Mouse (Mus musculus) embryonic stem cell, embryonic (primary cell): ENCODE data around the gene Chmp1a.

Experiments
- CTCF ChIA-PET, 4 experiments: fragments of 300-600 bp in 2 of 4; fragments of 350-600 bp in 2 of 4; sonication (Branson Sonifier 250); formaldehyde crosslinking; loops; one replicate each; lab custom pipeline; 2022; ENCODE audit warnings: inconsistent platforms in 2 of 4; lab: Charles Lee
- POLR2A ChIA-PET, 4 experiments: fragments of 300-600 bp in 2 of 4; fragments of 350-600 bp in 2 of 4; sonication (Branson Sonifier 250); formaldehyde crosslinking; loops; one replicate each; lab custom pipeline; 2022; ENCODE audit warnings: antibody characterized with exemption in 4 of 4, inconsistent platforms in 1 of 4; lab: Charles Lee

The Chmp1a gene

DNA sequence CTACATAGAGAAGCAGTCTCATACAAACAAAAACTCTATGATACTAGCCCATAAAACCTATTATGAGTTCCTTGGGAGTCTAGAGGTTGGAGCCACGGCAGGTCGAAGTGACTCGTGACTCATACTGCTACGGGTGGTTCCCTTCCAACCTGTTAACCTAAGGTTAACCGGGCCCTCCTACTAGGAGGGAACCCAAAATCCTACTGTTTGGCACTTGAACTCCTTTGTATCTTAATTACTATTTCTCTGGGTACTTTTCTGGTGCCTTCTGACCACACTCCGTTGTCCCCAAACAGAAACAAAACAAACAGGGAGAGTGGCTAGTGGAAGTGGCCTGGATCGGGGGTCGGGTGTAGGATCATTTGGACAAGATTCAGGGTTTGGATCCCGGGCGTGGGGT is 687 bp downstream of the Chmp1a start:
- POLR2A ChIA-PET: interaction anchor here in 3 of 4 experiments (1.0 to 3.1 kb wide), 41 partner anchors 8 to 341 kb away, joined by 3 to 48 read pairs (median 6); partner anchors contain the start of genes Cdk10 (in 3 of the 3), Spata2l (in 2 of the 3), Dpep1 (in 1 of the 3) and Fanca (in 1 of the 3)
- CTCF ChIA-PET: interaction anchor here (0.5 to 2.8 kb wide), 22 partner anchors 10 to 1685 kb away, joined by 3 to 40 read pairs (median 6); partner anchors contain the start of genes Spata2l (in 3 of the 4), Cdk10 (in 1 of the 4) and Spire2 (in 1 of the 4)

DNA sequence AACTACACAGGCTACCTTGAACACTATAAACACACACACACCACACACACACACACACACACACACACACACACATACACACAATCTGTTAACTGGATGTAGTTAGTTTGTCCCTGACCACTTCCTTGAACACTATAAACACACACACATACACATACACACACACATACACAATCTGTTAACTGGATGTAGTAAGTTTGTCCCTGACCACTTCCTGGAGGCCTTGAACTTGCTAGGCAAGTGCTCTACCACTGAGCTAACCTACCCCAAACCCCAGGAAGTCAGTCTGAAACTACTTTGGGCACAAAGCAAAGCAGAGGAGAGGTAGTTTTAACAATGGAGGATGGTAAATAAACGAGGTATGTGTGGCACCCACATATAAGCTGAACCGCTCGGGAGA is 9.0 kb downstream of the Chmp1a start:
- CTCF ChIA-PET: interaction anchor here in 2 of 4 experiments (0.6 to 3.7 kb wide), 6 partner anchors 9 to 140 kb away, joined by 3 to 25 read pairs (median 3); partner anchors contain the start of genes Chmp1a (in 1 of the 2), Spata2l (in 1 of the 2) and Spata33 (in 1 of the 2)
- POLR2A ChIA-PET: interaction anchor here (0.6 to 4.2 kb wide), 14 partner anchors 9 to 170 kb away, joined by 3 to 23 read pairs (median 4); partner anchors contain the start of genes Chmp1a (in 2 of the 4) and Spata33 (in 2 of the 4)

DNA sequence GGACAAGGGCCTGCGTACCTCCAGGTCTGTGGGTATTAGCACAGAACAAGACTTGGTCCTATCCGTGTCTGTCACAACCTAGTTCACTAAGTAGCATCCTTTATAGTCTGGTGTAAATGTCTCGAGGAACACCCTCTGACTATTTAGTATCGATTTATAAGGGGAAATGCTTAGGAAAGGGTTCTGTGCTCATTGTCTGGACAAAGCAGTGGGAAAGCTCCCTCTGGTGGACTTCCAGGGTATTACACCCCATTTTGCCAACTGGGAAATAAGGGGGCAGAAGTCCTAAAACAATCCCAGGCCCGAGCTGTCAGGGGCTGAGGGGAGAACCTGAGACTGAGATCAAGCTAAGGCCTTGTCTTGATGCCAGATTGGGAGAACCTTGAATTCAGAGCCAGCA is 10.3 kb downstream of the Chmp1a start:
- ChIA-PET POLR2A (interaction anchor here (0.6 to 4.2 kb wide), 20 partner anchors 9 to 101 kb away, joined by 3 to 23 read pairs (median 4); partner anchors contain the start of genes Chmp1a (in 4 of the 4), Spata33 (in 4 of the 4), Dpep1 (in 1 of the 4) and Spata2l (in 1 of the 4)), CTCF (interaction anchor here (0.5 to 3.7 kb wide), 53 partner anchors 9 to 1294 kb away, joined by 3 to 25 read pairs (median 4); partner anchors contain the start of genes Chmp1a (in 4 of the 4), Spata33 (in 4 of the 4), Spata2l (in 2 of the 4) and Cdk10 (in 1 of the 4))

DNA sequence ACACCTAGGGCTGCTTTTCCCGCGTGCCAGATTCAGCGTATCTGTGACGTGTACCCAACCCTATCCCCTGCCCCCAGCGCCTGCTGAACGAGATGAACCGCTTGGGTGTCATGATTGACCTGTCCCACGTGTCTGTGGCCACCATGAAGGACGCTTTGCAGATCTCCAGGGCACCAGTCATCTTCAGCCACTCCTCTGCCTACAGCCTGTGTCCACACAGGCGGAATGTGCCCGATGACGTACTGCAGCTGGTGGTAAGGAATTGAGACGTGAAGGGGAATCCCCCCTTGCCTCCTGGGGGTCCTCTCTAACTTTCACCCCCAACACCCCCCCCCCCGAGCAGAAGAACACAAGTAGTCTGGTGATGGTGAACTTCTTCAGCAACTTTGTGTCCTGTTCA is 12.7 kb downstream of the Chmp1a start:
- ChIA-PET CTCF (interaction anchor here in 2 of 4 experiments (0.6 to 3.7 kb wide), 6 partner anchors 13 to 1233 kb away, joined by 3 to 25 read pairs (median 3); partner anchors contain the start of genes Chmp1a (in 1 of the 2) and Spata33 (in 1 of the 2)), POLR2A (interaction anchor here in 2 of 4 experiments (0.7 to 4.1 kb wide), 7 partner anchors 13 to 289 kb away, joined by 3 to 19 read pairs (median 3); partner anchors contain the start of genes Chmp1a (in 2 of the 2), Spata33 (in 2 of the 2), Dpep1 (in 1 of the 2) and Spata2l (in 1 of the 2))

DNA sequence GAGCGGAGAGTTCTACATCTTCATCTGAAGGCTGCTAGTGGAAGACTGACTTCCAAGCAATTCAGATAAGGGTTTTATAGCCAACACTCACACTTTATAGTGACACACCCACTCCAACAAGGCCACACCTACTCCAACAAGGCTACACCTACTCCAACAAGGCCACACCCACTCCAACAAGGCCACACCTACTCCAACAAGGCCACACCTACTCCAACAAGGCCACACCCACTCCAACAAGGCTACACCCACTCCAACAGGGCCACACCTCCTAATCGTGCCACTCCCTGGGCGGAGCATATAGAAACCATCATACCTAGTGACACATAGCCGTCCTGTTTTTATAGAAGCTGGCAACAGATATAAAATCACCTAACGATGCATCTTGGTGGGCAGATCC is 15.5 kb downstream of the Chmp1a start:
- ChIA-PET CTCF (interaction anchor here in 2 of 4 experiments (0.6 to 1.3 kb wide), 2 partner anchors 8 to 93 kb away, joined by 3 read pairs; no protein-coding TSS in a partner anchor), POLR2A (interaction anchor here in 2 of 4 experiments (0.6 to 4.9 kb wide), 12 partner anchors 12 to 144 kb away, joined by 3 to 24 read pairs (median 4); partner anchors contain the start of genes Chmp1a (in 2 of the 2), Spata33 (in 2 of the 2), Dpep1 (in 1 of the 2) and Spata2l (in 1 of the 2))

DNA sequence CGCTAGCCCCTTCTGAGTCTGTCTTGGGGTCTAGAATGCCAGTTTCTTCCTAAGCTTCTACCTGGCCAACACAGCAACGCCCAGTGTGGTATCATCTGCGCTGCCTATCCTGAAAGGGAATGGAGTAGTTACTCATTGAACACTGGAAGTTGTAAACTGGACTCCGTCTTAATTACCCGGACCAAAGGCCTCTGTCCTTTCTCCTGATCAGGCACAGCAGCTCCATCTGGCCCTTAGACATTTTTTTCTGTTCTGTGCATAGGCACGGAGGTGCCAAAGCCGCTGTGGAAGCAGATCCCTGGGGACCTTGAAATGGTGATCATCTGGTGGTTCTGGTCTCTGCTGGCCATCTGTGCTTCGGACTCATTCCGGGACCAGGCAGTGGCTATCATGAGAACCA is 18.8 kb downstream of the Chmp1a start:
- POLR2A ChIA-PET: interaction anchor here in 3 of 4 experiments (0.6 to 2.0 kb wide), 11 partner anchors 9 to 87 kb away, joined by 3 to 8 read pairs (median 4); partner anchors contain the start of genes Chmp1a (in 1 of the 3) and Spata33 (in 1 of the 3)
- CTCF ChIA-PET: interaction anchor here (0.6 to 1.4 kb wide), 5 partner anchors 8 to 575 kb away, joined by 3 to 14 read pairs (median 6); partner anchors contain the start of genes Chmp1a (in 1 of the 4) and Spata33 (in 1 of the 4)

DNA sequence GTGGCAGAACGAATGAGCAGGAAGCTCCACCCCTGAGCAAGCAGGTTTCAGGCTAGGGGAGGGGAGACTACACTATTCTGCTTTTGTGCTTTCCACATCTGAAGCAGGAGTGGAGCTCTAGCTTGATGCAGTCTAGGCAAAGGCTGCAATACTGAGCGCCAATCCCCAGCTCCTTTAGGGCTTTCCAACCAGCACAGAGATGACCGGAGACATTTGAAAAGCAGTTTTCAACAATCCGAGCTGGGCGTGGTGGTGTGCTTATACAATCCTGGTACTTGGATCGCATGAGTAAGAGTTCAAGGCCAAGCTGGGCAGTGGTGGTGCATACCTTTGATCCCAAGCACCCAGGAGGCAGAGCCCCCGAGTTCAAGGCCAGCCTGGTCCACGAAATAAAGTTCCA is 20.7 kb downstream of the Chmp1a start:
- ChIA-PET CTCF (interaction anchor here in 3 of 4 experiments (0.8 to 3.6 kb wide), 10 partner anchors 10 to 284 kb away, joined by 3 to 17 read pairs (median 7); partner anchors contain the start of genes Chmp1a (in 2 of the 3) and Spata33 (in 2 of the 3)), POLR2A (interaction anchor here in 3 of 4 experiments (0.6 to 3.6 kb wide), 12 partner anchors 11 to 655 kb away, joined by 3 to 15 read pairs (median 6); partner anchors contain the start of genes Chmp1a (in 2 of the 3) and Spata33 (in 2 of the 3))

DNA sequence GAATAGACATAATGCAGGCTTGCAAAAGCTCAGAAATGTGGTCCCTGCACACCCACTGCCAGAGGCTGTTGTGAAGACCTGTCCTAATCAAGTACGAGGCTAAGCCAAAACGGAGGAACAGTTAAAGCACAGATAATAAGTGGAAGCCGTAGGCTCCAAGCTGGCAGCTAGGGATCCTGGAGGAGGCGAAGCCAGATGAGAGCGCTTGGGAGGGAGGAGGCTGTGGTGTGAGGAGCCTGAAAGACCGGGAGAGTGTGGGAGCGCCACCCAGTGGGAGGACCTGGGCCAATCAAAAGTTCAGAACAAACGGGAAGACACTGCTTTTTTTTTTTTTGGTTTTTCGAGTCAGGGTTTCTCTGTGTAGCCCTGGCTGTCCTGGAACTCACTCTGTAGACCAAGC is 21.9 kb downstream of the Chmp1a start:
- POLR2A ChIA-PET: interaction anchor here (0.7 to 3.6 kb wide), 22 partner anchors 8 to 299 kb away, joined by 3 to 15 read pairs (median 4); partner anchors contain the start of genes Chmp1a (in 3 of the 4), Spata33 (in 3 of the 4) and Sult5a1 (in 1 of the 4)
- CTCF ChIA-PET: interaction anchor here (0.6 to 3.6 kb wide), 28 partner anchors 11 to 688 kb away, joined by 3 to 17 read pairs (median 4); partner anchors contain the start of genes Chmp1a (in 4 of the 4) and Spata33 (in 4 of the 4)

DNA sequence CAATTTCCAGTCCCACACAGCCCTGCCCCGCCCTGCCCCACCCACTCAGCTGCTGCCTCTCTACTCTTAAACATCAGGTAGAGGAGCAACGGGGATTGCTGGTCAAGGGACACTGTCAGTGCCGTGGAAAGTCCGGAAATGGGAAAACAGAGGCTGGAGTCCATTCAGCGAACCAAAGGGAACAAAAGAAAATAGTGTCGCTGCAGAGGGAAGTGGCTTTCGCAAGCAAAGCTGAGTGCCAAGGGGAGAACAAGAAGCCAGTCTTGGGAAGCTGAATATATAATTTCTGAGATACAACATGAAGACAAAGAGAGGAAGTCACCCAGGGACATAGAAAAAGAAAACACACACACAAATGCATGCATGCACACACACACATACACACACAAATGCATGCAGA is 23.7 kb downstream of the Chmp1a start:
- ChIA-PET CTCF (interaction anchor here (0.5 to 3.6 kb wide), 7 partner anchors 8 to 1037 kb away, joined by 3 to 17 read pairs (median 3); no protein-coding TSS in a partner anchor), POLR2A (interaction anchor here (0.6 to 2.3 kb wide), 7 partner anchors 9 to 842 kb away, joined by 3 to 11 read pairs (median 4); partner anchors contain the start of genes Chmp1a (in 1 of the 4) and Spata33 (in 1 of the 4))

DNA sequence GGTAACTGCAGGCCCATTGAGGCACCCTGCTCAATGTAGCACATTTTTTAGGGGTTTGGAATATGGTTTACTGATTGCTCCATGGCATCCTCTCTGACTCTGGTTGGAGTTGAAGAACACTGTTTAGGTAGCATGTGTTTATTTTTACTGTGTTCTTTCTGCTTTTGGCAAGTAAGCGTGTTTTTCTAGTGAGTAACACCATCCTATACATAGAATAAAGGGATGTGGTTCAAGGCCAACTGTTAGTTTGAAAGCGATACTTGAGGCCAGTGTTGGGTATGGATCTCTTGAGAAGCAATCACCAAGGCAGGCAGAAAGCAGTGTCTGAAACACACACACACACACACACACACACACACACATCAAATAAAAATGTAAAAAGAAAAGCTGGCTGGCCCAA is 24.6 kb downstream of the Chmp1a start:
- CTCF ChIA-PET: interaction anchor here in 1 of 4 experiments (0.6 kb wide), 1 partner anchor 18 kb away, joined by 3 read pairs; no protein-coding TSS in a partner anchor

DNA sequence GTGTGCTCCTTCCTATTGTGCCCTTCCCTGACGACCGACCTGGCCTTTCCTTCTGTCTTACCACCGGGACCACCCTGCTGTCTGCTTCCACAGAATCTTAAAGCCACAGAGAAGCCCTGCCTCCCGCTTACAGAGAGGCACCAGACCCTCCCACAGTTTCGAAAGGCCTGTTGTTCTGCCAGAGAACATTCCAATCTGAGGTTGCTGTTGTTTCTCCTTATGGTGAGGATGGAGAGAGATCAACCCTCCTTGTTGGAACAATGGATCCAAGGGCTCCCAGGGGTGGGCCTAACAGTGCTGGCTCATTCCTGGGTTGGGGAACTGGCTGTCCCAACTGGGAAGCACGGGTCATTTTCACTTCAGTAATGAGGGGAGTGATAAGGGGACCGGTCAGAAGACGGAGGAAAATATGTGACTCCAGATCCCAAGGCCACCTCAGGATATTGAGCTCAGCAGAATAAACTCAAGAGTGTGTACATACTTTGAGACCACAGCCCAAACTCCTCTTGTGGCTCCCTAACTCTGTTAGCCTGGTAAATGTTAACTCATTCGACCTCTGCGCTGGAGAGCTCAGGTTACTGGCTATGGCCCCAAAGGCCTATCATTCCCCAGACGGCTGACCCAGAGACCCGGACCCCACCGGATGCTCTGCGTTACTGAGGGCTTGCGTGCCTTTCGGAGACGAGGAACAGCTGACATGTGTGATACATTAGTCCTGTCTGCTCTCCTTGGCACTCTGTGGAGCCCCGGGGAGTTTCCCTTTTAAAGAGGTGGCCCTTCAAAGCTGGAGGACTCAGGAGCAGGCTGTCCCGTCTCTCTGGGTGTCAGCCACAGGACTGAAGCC is 26.8 kb downstream of the Chmp1a start, which contains the start of gene Dpep1:
Gene Dpep1 (plus strand): TSS at position 677 of the 844 bp plus-strand sequence.
- POLR2A ChIA-PET: interaction anchor here in 3 of 4 experiments (0.6 to 2.2 kb wide), 14 partner anchors 9 to 612 kb away, joined by 3 to 8 read pairs (median 4); partner anchors contain the start of genes Chmp1a (in 2 of the 3) and Spata33 (in 2 of the 3)
- CTCF ChIA-PET: interaction anchor here in 3 of 4 experiments (0.6 to 1.0 kb wide), 4 partner anchors 28 to 1213 kb away, joined by 3 to 4 read pairs (median 3); no protein-coding TSS in a partner anchor

More for the DNA sequence above, 24.6 kb downstream of the Chmp1a start:
- POLR2A ChIA-PET: interaction anchor here in 2 of 4 experiments (1.0 to 2.3 kb wide), 4 partner anchors 9 to 38 kb away, joined by 3 to 11 read pairs (median 4); partner anchors contain the start of genes Chmp1a (in 1 of the 2) and Spata33 (in 1 of the 2)

DNA sequence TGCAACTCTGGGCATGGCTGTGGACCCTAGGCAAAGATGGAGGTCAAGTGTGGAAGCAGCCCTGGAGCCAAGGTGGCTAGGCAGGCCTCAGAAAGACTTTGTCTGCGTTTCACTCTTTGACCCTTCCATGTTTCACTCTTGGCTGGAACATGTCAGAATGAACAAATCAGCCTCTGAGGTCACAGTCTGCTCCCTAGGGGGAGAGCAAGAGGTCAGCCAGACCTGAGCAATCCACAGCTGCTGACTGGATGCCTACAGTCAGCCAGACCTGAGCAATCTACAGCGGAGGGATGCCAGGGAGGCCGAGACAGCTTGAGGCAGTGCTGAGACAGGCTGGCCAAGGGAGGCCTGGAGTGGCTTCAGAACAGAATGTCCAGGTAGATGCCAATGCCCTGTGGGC is 31.2 kb downstream of the Chmp1a start:
- CTCF ChIA-PET: interaction anchor here in 2 of 4 experiments (0.6 kb wide), 3 partner anchors 25 to 463 kb away, joined by 3 read pairs; no protein-coding TSS in a partner anchor
- POLR2A ChIA-PET: interaction anchor here in 2 of 4 experiments (0.6 to 1.9 kb wide), 7 partner anchors 9 to 326 kb away, joined by 3 to 7 read pairs (median 3); partner anchors contain the start of genes Chmp1a (in 1 of the 2) and Spata33 (in 1 of the 2)

DNA sequence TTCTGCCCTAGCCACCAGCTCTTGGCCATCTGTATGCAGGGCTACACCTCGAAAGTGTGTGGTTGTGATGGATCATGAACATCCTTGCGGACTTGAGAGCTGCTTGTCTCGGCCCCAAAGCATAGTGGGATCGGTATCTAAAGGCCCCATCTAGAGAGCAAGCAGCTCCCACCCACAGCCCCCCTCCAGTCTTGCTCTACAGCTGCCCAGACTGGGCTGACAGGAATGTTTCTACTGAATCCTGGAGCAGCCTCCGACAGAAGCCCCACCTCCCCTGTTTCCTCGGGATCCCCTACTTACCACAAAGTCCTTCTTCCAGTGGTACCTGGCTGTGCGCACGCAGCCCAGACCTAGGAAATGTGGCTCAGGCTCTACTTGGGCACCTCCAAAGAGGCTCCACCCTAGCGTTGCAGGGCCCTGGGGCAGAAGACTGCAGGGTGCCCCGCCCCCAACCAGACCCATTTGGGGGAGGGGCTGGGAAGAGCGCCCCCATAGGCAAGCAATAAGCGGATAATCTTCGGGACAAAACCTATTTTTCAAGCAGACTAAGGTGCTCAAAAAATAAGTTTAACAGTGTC is 54.6 kb downstream of the Chmp1a start, which contains the start of gene Sult5a1:
Gene Sult5a1 (minus strand): TSS at position 428 of the 578 bp plus-strand sequence.
- CTCF ChIA-PET: interaction anchor here in 1 of 4 experiments (1.1 to 2.2 kb wide), 2 partner anchors 10 to 51 kb away, joined by 3 to 5 read pairs; no protein-coding TSS in a partner anchor
- POLR2A ChIA-PET: interaction anchor here in 3 of 4 experiments (0.8 to 3.0 kb wide), 6 partner anchors 11 to 44 kb away, joined by 3 to 15 read pairs (median 4); no protein-coding TSS in a partner anchor

DNA sequence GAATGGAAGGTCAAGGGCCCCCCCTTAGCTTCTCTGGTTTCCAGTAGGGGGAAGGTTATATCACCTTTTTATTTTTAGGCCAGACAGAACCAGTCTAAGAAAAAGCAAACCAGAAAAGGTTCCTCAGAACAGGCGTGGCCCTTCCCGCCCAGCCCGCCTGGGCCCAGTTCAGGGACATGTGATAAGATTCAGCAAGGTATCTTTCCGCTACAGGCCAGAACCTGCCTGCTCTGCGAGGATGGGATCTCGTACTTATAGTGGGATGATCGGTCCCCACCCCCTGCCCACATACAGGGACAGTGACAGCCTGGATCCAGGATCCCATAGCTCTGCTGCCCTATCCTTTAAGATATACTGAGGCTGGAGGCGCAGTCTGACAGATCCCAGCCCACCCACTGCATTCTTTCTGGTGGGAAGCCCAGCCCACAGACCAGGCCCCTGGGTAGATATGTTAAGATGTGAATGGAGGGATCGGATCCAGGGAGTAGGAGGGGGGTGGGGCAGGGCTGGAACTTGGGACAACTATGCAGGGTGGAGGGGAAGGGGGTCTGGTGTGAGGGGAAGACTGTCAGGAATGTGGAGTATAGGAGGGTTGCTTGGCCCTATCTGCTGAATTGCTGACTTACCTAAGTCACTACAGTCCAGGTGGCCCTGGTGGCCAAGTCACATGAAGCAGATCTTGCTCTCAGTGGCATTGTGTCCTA is 56.3 kb downstream of the Chmp1a start:
- POLR2A ChIA-PET: interaction anchor here in 3 of 4 experiments (0.6 to 3.0 kb wide), 13 partner anchors 9 to 186 kb away, joined by 3 to 15 read pairs (median 4); partner anchors contain the start of genes Chmp1a (in 2 of the 3) and Spata33 (in 2 of the 3)
- CTCF ChIA-PET: interaction anchor here in 2 of 4 experiments (0.6 to 1.1 kb wide), 3 partner anchors 11 to 35 kb away, joined by 3 to 4 read pairs (median 3); no protein-coding TSS in a partner anchor

DNA sequence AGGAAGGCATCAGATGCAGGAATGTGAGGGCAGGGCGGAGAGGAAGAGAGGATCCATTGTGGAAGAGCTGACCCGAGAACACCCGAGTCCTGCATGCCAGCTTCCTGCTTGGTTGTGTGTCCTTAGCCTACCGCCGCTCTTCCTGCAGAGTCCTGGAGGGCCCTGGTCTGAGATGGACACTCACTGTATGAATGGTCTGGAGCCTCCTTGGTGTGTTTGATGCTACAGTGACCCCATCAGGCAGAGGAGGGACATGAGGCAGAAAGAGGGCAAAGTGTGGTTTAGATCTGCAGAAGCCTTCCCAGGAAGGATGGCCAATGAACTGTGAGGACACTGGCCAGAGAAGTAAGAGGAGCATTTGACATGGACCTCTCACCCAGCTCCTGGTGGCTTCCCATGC is 57.4 kb downstream of the Chmp1a start:
- POLR2A ChIA-PET: interaction anchor here in 2 of 4 experiments (0.9 to 1.7 kb wide), 7 partner anchors 17 to 58 kb away, joined by 3 to 7 read pairs (median 3); partner anchors contain the start of genes Chmp1a (in 2 of the 2) and Spata33 (in 2 of the 2)
- CTCF ChIA-PET: interaction anchor here in 2 of 4 experiments (0.7 to 1.0 kb wide), 3 partner anchors 10 to 219 kb away, joined by 3 to 5 read pairs (median 4); no protein-coding TSS in a partner anchor
